Mouse (Mus musculus) brain, adult 2 months (tissue): ENCODE results near the gene Ncor1.
"Not testable (repeated sequence)": the region's sequence is repeated elsewhere in the genome, so short reads cannot be mapped to it uniquely, and the experiment has no call there.

Experiments used
- DNase-seq: peaks from one replicate; pipeline ENCODE4 v3.0.0; 2011; ENCODE audit warnings: low read depth, low spot score

Ncor1 gene

GRCm38 (mm10) chr11:62366879-62367278 is 91.5 kb downstream of the Ncor1 start:
- DNase-seq, result no peak

GRCm38 (mm10) chr11:62355216-62355615 is 103.1 kb downstream of the Ncor1 start:
- DNase-seq, result no peak

GRCm38 (mm10) chr11:62351948-62352347 is 106.4 kb downstream of the Ncor1 start:
- DNase-seq, result no peak

- no peak for DNase-seq
Measured at GRCm38 (mm10) chr11:62343002-62343401, 115.3 kb downstream of the Ncor1 start.

GRCm38 (mm10) chr11:62332228-62332627 is 126.1 kb downstream of the Ncor1 start:
- peak; percentile 63 for DNase-seq

GRCm38 (mm10) chr11:62331141-62331540 is 127.2 kb downstream of the Ncor1 start:
- DNase-seq, result peak; percentile 44

GRCm38 (mm10) chr11:62323659-62324058 is 134.7 kb downstream of the Ncor1 start:
- no peak for DNase-seq

GRCm38 (mm10) chr11:62320097-62320496 is 138.2 kb downstream of the Ncor1 start:
- DNase-seq, result no peak

- peak; percentile 92 for DNase-seq
Measured at GRCm38 (mm10) chr11:62317746-62318145, 140.6 kb downstream of the Ncor1 start.

- DNase-seq, result no peak
Measured at GRCm38 (mm10) chr11:62314984-62315383, 143.4 kb downstream of the Ncor1 start.

- DNase-seq, result no peak
Measured at GRCm38 (mm10) chr11:62309296-62309695, 149.0 kb downstream of the Ncor1 start.

- peak; percentile 87 for DNase-seq
Measured at GRCm38 (mm10) chr11:62305866-62306265, 152.5 kb downstream of the Ncor1 start.

GRCm38 (mm10) chr11:62298883-62299282 is 159.5 kb downstream of the Ncor1 start:
- no peak for DNase-seq

- no peak for DNase-seq
Measured at GRCm38 (mm10) chr11:62294121-62294520, 164.2 kb downstream of the Ncor1 start.

- DNase-seq, result no peak
Measured at GRCm38 (mm10) chr11:62287700-62288099, 170.6 kb downstream of the Ncor1 start.

- no peak for DNase-seq
Measured at GRCm38 (mm10) chr11:62285020-62285419, 173.3 kb downstream of the Ncor1 start.

GRCm38 (mm10) chr11:62284020-62284419 is 174.3 kb downstream of the Ncor1 start:
- DNase-seq, result not testable (repeated sequence)

- no peak for DNase-seq
Measured at GRCm38 (mm10) chr11:62281601-62281997, 176.7 kb downstream of the Ncor1 start.

- DNase-seq, result peak; percentile 95
Measured at GRCm38 (mm10) chr11:62280675-62281600, 177.4 kb downstream of the Ncor1 start, which contains the start of the genes Zswim7 and Ttc19. Gene Zswim7, minus strand, starts transcription at chr11:62281375. Gene Ttc19, plus strand, starts transcription at chr11:62281473.

GRCm38 (mm10) chr11:62278027-62278426 is 180.3 kb downstream of the Ncor1 start:
- peak; percentile 36 for DNase-seq

GRCm38 (mm10) chr11:62277086-62277485 is 181.3 kb downstream of the Ncor1 start:
- no peak for DNase-seq

GRCm38 (mm10) chr11:62270851-62271250 is 187.5 kb downstream of the Ncor1 start:
- no peak for DNase-seq

- DNase-seq, result no peak
Measured at GRCm38 (mm10) chr11:62269097-62269496, 189.2 kb downstream of the Ncor1 start.
